Mouse (Mus musculus) frontal cortex, postnatal 10 days (tissue): ENCODE measurements around the gene Ssxb10.
A peak's percentile ranks its signal among the peaks of the same experiment; 100 is the strongest.
"Not testable (repeated sequence)": the region's sequence is repeated elsewhere in the genome, so short reads cannot be mapped to it uniquely, and the experiment has no call there.

Experiments used
- DNase-seq, 2 experiments: peaks; one replicate each; pipeline ENCODE4 v3.0.0; 2022; ENCODE audit warnings: low spot score in 2 of 2, mixed read lengths in 1 of 2

Ssxb10 gene

DNA sequence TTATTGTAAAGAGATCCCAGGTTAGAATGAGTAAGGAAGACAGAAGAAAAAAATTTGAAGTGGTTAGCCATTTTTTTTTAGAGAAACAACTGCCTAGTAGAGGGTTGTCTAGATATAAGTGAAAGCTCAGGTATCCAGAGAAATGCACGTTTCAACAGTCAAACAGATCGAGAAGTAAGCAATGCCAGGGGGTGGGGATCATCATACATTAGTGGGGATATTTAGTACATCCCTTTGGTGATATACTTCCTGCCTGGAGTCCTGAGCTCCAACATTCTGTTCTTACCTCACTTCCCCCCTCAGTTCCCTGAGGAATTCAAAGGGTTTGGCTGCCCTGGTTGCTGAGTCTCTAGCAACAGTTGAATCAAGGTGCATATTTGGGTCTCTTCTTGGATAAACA is at the start of gene Ssxb10:
Ssxb10 (plus strand) TSS at position 301 of the 400 bp plus-strand sequence.
- DNase-seq, result no peak

DNA sequence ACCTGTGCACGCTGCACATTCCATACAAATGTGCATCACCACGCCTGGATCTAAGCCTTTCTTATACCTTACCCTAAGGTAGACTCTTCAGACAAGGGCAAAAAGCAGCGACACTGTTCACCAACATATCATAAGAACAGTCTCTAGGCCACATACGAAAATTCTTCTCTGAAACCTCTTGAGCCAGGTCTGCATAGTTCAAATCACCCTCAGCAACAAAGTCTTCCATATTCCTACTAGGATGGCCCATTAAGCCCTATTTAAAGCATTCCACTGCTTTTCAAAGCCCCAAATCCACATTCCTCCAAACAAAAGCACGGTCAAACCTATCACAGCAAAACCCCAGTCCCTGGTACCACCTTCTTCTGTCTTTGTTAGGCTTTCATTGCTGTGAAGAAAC is 38.6 kb upstream of the Ssxb10 start:
- no peak for DNase-seq

DNA sequence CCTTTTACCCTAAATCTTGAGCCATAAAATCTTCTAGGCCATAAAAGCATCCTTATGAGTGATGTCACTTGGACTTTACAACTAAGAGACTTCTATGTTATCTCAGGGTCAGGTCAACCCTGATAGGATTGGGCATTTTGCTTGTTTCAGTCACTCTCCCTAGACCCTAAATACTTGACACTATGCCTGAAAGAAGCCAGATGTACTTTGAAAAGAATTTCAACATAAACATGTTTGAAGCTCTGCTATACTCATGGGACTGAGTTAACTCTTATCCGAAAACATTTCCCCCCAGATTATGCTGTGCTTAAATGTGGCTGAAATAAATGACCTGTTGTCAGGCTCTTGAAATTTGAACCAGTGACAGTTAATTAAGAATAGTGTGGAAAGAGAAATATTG is 17.9 kb upstream of the Ssxb10 start:
- no peak for DNase-seq

DNA sequence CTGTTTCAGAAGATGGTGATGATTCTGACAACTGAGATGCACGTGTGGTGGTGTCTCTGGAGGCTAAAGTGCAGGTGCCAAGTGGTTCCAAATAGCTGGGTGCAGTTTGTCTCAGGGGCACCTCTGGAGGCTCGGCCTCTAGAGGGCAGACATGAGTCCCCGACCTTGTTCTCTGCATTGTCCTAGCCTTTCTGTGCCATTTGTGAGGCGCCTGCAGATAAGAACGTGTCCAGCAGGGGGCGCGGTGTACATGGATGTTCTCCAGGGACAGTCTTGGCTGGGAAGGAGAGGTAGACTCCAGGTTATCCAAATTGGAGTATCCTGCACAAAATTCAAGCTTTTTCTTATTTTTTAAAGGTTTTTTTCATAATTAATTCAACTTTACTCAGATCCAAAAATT is 12.3 kb upstream of the Ssxb10 start:
- peak in 1 of 2 experiments; percentile 8 for DNase-seq

DNA sequence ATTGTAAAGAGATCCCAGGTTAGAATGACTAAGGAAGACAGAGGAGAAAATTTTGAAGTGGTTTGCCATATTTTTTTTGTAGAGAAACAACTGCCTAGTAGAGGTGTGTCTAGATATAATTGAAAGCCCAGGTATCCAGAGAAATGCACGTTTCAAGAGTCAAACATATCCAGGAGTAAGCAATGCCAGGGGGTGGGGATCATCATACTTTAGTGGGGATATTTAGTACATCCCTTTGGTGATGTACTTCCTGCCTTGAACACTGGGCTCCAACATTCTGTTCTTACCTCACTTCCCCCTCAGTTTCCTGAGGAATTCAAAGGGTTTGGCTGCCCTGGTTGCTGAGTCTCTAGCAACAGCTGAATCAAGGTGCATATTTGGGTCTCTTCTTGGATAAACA is 39.5 kb downstream of the Ssxb10 start, which contains the start of gene Ssxb9:
Ssxb9 (plus strand) TSS at position 301 of the 400 bp plus-strand sequence.
- not testable (repeated sequence) for DNase-seq
